Mouse (Mus musculus): ENCODE results near the gene Tbl2. TPM values are rescaled to one million over a fixed set of nuclear protein-coding genes. Genes with fewer than 3 reads are reported as not detected.

Gene Tbl2
- polyA plus RNA-seq, 1 experiment = 5.9 TPM

- peaks cover 18% of the 10 kb centered on the region for H3K4me1 ChIP-seq (ENCODE audit: control insufficient read depth, insufficient read depth, low read length)
- no peak overlapping the region for H3K4me3 ChIP-seq (ENCODE audit: insufficient read depth, low read length)
- no peak for TF ChIP-seq CTCF (IDR thresholded peaks at IDR 0.05; ENCODE audit: low read depth, low read length)
- TF ChIP-seq POLR2A (IDR thresholded peaks at IDR 0.05; ENCODE audit: borderline replicate concordance, low read depth, low read length) = no peak
- peak overlapping the region; percentile 32; the same call in 1 of the 2 replicates for H3K27ac ChIP-seq (ENCODE audit: insufficient read depth, low read depth, low read length)
Observed at GRCm38 (mm10) chr5:135145532-135145931, 3.9 kb upstream of the Tbl2 start.

GRCm38 (mm10) chr5:135145955-135146354 is 3.5 kb upstream of the Tbl2 start:
- peak overlapping the region; percentile 32; the same call in 1 of the 2 replicates for H3K27ac ChIP-seq (ENCODE audit: insufficient read depth, low read depth, low read length)
- no peak for TF ChIP-seq POLR2A (IDR thresholded peaks at IDR 0.05; ENCODE audit: borderline replicate concordance, low read depth, low read length)
- no peak for TF ChIP-seq CTCF (IDR thresholded peaks at IDR 0.05; ENCODE audit: low read depth, low read length)
- no peak overlapping the region for H3K4me3 ChIP-seq (ENCODE audit: insufficient read depth, low read length)
- H3K4me1 ChIP-seq (ENCODE audit: control insufficient read depth, insufficient read depth, low read length) = peaks cover 19% of the 10 kb centered on the region

GRCm38 (mm10) chr5:135148715-135149052 is 773 bp upstream of the Tbl2 start:
- TF ChIP-seq POLR2A (IDR thresholded peaks at IDR 0.05; ENCODE audit: borderline replicate concordance, low read depth, low read length) = no peak
- no peak for TF ChIP-seq CTCF (IDR thresholded peaks at IDR 0.05; ENCODE audit: low read depth, low read length)
- Histone ChIP-seq H3K4me1 (ENCODE audit: control insufficient read depth, insufficient read depth, low read length) (peaks cover 20% of the 10 kb centered on the region), H3K27ac (ENCODE audit: insufficient read depth, low read depth, low read length) (peak overlapping the region; percentile 15), H3K4me3 (ENCODE audit: insufficient read depth, low read length) (peak overlapping the region; percentile 67)

GRCm38 (mm10) chr5:135149820-135150178 is 342 bp downstream of the Tbl2 start:
- H3K27ac ChIP-seq (ENCODE audit: insufficient read depth, low read depth, low read length) = peak overlapping the region; percentile 18; the same call in 1 of the 2 replicates
- TF ChIP-seq POLR2A (IDR thresholded peaks at IDR 0.05; ENCODE audit: borderline replicate concordance, low read depth, low read length) (no peak), CTCF (IDR thresholded peaks at IDR 0.05; ENCODE audit: low read depth, low read length) (no peak)
- peaks cover 20% of the 10 kb centered on the region for H3K4me1 ChIP-seq (ENCODE audit: control insufficient read depth, insufficient read depth, low read length)
- peak overlapping the region; percentile 98 for H3K4me3 ChIP-seq (ENCODE audit: insufficient read depth, low read length)

GRCm38 (mm10) chr5:135156496-135156895 is 7.0 kb downstream of the Tbl2 start:
- Histone ChIP-seq H3K4me1 (ENCODE audit: control insufficient read depth, insufficient read depth, low read length) (peaks cover 9% of the 10 kb centered on the region), H3K27ac (ENCODE audit: insufficient read depth, low read depth, low read length) (no peak overlapping the region), H3K4me3 (ENCODE audit: insufficient read depth, low read length) (no peak overlapping the region)
- TF ChIP-seq CTCF (IDR thresholded peaks at IDR 0.05; ENCODE audit: low read depth, low read length) (no peak), POLR2A (IDR thresholded peaks at IDR 0.05; ENCODE audit: borderline replicate concordance, low read depth, low read length) (no peak)

GRCm38 (mm10) chr5:135161221-135161620 is 11.8 kb downstream of the Tbl2 start:
- TF ChIP-seq CTCF (IDR thresholded peaks at IDR 0.05; ENCODE audit: low read depth, low read length) = no peak
- no peak for TF ChIP-seq POLR2A (IDR thresholded peaks at IDR 0.05; ENCODE audit: borderline replicate concordance, low read depth, low read length)
- peaks cover 14% of the 10 kb centered on the region for H3K4me1 ChIP-seq (ENCODE audit: control insufficient read depth, insufficient read depth, low read length)
- peak overlapping the region; percentile 41 for H3K27ac ChIP-seq (ENCODE audit: insufficient read depth, low read depth, low read length)
- no peak overlapping the region for H3K4me3 ChIP-seq (ENCODE audit: insufficient read depth, low read length)

GRCm38 (mm10) chr5:135161650-135162049 is 12.2 kb downstream of the Tbl2 start:
- H3K27ac ChIP-seq (ENCODE audit: insufficient read depth, low read depth, low read length) = peak overlapping the region; percentile 41
- H3K4me1 ChIP-seq (ENCODE audit: control insufficient read depth, insufficient read depth, low read length) = peaks cover 14% of the 10 kb centered on the region
- H3K4me3 ChIP-seq (ENCODE audit: insufficient read depth, low read length) = no peak overlapping the region
- TF ChIP-seq POLR2A (IDR thresholded peaks at IDR 0.05; ENCODE audit: borderline replicate concordance, low read depth, low read length) (no peak), CTCF (IDR thresholded peaks at IDR 0.05; ENCODE audit: low read depth, low read length) (no peak)

GRCm38 (mm10) chr5:135162361-135162760 is 12.9 kb downstream of the Tbl2 start:
- TF ChIP-seq CTCF (IDR thresholded peaks at IDR 0.05; ENCODE audit: low read depth, low read length) = no peak
- TF ChIP-seq POLR2A (IDR thresholded peaks at IDR 0.05; ENCODE audit: borderline replicate concordance, low read depth, low read length) = no peak
- Histone ChIP-seq H3K27ac (ENCODE audit: insufficient read depth, low read depth, low read length) (no peak overlapping the region), H3K4me1 (ENCODE audit: control insufficient read depth, insufficient read depth, low read length) (peaks cover 14% of the 10 kb centered on the region), H3K4me3 (ENCODE audit: insufficient read depth, low read length) (no peak overlapping the region)

- no peak overlapping the region for H3K27ac ChIP-seq (ENCODE audit: insufficient read depth, low read depth, low read length)
- no peak overlapping the region for H3K4me3 ChIP-seq (ENCODE audit: insufficient read depth, low read length)
- TF ChIP-seq CTCF (IDR thresholded peaks at IDR 0.05; ENCODE audit: low read depth, low read length) (no peak), POLR2A (IDR thresholded peaks at IDR 0.05; ENCODE audit: borderline replicate concordance, low read depth, low read length) (no peak)
- H3K4me1 ChIP-seq (ENCODE audit: control insufficient read depth, insufficient read depth, low read length) = peaks cover 15% of the 10 kb centered on the region
Observed at GRCm38 (mm10) chr5:135162821-135163220, 13.4 kb downstream of the Tbl2 start.

- Histone ChIP-seq H3K27ac (ENCODE audit: insufficient read depth, low read depth, low read length) (no peak overlapping the region), H3K4me1 (ENCODE audit: control insufficient read depth, insufficient read depth, low read length) (peaks cover 23% of the 10 kb centered on the region), H3K4me3 (ENCODE audit: insufficient read depth, low read length) (no peak overlapping the region)
- no peak for TF ChIP-seq CTCF (IDR thresholded peaks at IDR 0.05; ENCODE audit: low read depth, low read length)
- no peak for TF ChIP-seq POLR2A (IDR thresholded peaks at IDR 0.05; ENCODE audit: borderline replicate concordance, low read depth, low read length)
Observed at GRCm38 (mm10) chr5:135166909-135167308, 17.5 kb downstream of the Tbl2 start.

- no peak overlapping the region for H3K27ac ChIP-seq (ENCODE audit: insufficient read depth, low read depth, low read length)
- TF ChIP-seq POLR2A (IDR thresholded peaks at IDR 0.05; ENCODE audit: borderline replicate concordance, low read depth, low read length) (no peak), CTCF (IDR thresholded peaks at IDR 0.05; ENCODE audit: low read depth, low read length) (no peak)
- peaks cover 26% of the 10 kb centered on the region for H3K4me1 ChIP-seq (ENCODE audit: control insufficient read depth, insufficient read depth, low read length)
- no peak overlapping the region for H3K4me3 ChIP-seq (ENCODE audit: insufficient read depth, low read length)
Observed at GRCm38 (mm10) chr5:135167469-135167868, 18.0 kb downstream of the Tbl2 start.

Data from bone marrow macrophage, adult 2 months (primary cell).